ENCODE assay signal across 11 mouse cellular contexts in the genomic region with DNA sequence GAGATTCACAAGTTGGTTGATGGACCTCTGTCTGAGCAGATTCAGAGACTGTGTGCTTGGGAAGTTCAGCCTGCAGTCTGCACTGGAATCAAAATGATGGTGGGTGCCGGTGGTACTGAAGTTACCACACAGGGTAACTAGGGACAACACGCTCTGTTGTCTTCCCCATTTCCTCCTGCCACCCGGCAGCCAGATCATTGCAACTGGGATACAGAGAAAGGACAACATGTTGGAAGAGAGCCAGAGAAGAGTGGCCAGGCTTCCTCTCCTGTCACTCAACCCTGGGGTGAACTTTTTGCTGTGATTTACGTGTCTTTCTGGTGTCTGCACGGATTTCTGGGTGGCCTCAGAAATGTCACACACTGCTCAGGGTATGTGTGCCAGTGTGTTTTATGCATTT.
DNase-seq lines count a peak whose midpoint lies in the region; ATAC-seq and TF ChIP-seq lines count a peak whose summit lies in the region.
"Had no signal": no experiment of that assay in that cellular context is flagged by ENCODE, and none has a peak within 500 bp of the region (broad histone marks: within the 10 kb centered on the region; RNA-seq: fewer than 3 reads in every experiment).

No protein-coding gene starts in this region.

- H3K4me1 ChIP-seq in hindbrain, embryonic 12.5 days = peaks cover 32% of the 10 kb centered on the region
- H3K4me1 ChIP-seq in hindbrain, embryonic 10.5 days (replicated peaks) = peaks cover 30% of the 10 kb centered on the region
- 0 out of 2 replicates have a peak, but pooled peaks cover 5% of the 10 kb centered on the region for H3K4me1 ChIP-seq in midbrain, postnatal 0 days (ENCODE audit: insufficient read depth, low read length)
- no peaks in the 10 kb centered on the region for H3K4me1 ChIP-seq in midbrain, embryonic 16.5 days (ENCODE audit: control insufficient read depth, insufficient read depth, low read length)

- H3K9ac ChIP-seq in hindbrain, embryonic 12.5 days = no peak overlapping the region
- H3K9ac ChIP-seq in midbrain, postnatal 0 days (replicated peaks; ENCODE audit: low read length, poor library complexity, severe bottlenecking) = no peak overlapping the region
- H3K9ac ChIP-seq in midbrain, embryonic 16.5 days (ENCODE audit: low read depth, low read length) = no peak overlapping the region
- H3K9ac ChIP-seq: midbrain, embryonic 12.5 days had no signal

- no peak for DNase-seq in hindbrain, embryonic 10.5 days (ENCODE audit: low spot score)
- DNase-seq in midbrain, postnatal 0 days (ENCODE audit: low spot score) = peak; percentile 56
- peak; percentile 31 to 37 for DNase-seq in heart, postnatal 10 days
- DNase-seq in thymus, postnatal 25 days = no peak
- DNase-seq in frontal cortex, postnatal 36 days (ENCODE audit: low spot score in 2 of 2) = no peak
- DNase-seq: cerebellum, postnatal 14 days had no signal

- TF ChIP-seq CTCF in midbrain, postnatal 0 days (IDR thresholded peaks at IDR 0.05) = no peak

- ATAC-seq in hindbrain, embryonic 12.5 days (ENCODE audit: low FRiP score) = 0 out of 2 replicates have a peak, but pooled peaks have one; percentile 6
- no peak for ATAC-seq in midbrain, postnatal 0 days (ENCODE audit: low FRiP score)
- no peak for ATAC-seq in midbrain, embryonic 16.5 days
- ATAC-seq in megakaryocyte progenitor cell, adult 5-6 weeks (replicated peaks; ENCODE audit: poor library complexity) = peak; percentile 14; the same call in 1 of the 2 replicates

- 45% methylated on average over 5 of the region's 5 CpGs for WGBS in hindbrain, embryonic 12.5 days
- WGBS in hindbrain, embryonic 10.5 days = 72% methylated on average over 5 of the region's 5 CpGs
- 50% methylated on average over 5 of the region's 5 CpGs for WGBS in midbrain, postnatal 0 days
- WGBS in midbrain, embryonic 16.5 days = 42% methylated on average over 5 of the region's 5 CpGs

- no peak overlapping the region for H3K27ac ChIP-seq in hindbrain, embryonic 12.5 days
- no peak overlapping the region for H3K27ac ChIP-seq in hindbrain, embryonic 10.5 days
- H3K27ac ChIP-seq in midbrain, postnatal 0 days (ENCODE audit: low read depth, low read length) = no peak overlapping the region
- H3K27ac ChIP-seq in midbrain, embryonic 16.5 days (ENCODE audit: low read length) = no peak overlapping the region
- H3K27ac ChIP-seq: midbrain, embryonic 12.5 days had no signal

- H3K4me3 ChIP-seq in hindbrain, embryonic 12.5 days = no peak overlapping the region
- no peak overlapping the region for H3K4me3 ChIP-seq in hindbrain, embryonic 10.5 days
- no peak overlapping the region; the same call in 1 of the 2 replicates for H3K4me3 ChIP-seq in midbrain, postnatal 0 days (ENCODE audit: low read depth, low read length)
- H3K4me3 ChIP-seq in midbrain, embryonic 16.5 days (ENCODE audit: low read depth, low read length) = no peak overlapping the region
- H3K4me3 ChIP-seq: midbrain, embryonic 12.5 days had no signal

- intact Hi-C loops in heart, postnatal 10 days (cut with DNase I) = no loop called here

- no peaks in the 10 kb centered on the region for H3K36me3 ChIP-seq in hindbrain, embryonic 12.5 days
- H3K36me3 ChIP-seq in hindbrain, embryonic 10.5 days = no peaks in the 10 kb centered on the region
- H3K36me3 ChIP-seq in midbrain, postnatal 0 days (ENCODE audit: insufficient read depth, low read length) = no peaks in the 10 kb centered on the region
- no peaks in the 10 kb centered on the region for H3K36me3 ChIP-seq in midbrain, embryonic 16.5 days (ENCODE audit: control insufficient read depth, insufficient read depth, low read length)
- H3K36me3 ChIP-seq: midbrain, embryonic 12.5 days had no signal

- no peaks in the 10 kb centered on the region for H3K27me3 ChIP-seq in hindbrain, embryonic 12.5 days
- H3K27me3 ChIP-seq in hindbrain, embryonic 10.5 days (ENCODE audit: insufficient read depth, poor library complexity, severe bottlenecking) = no peaks in the 10 kb centered on the region
- H3K27me3 ChIP-seq in midbrain, postnatal 0 days (ENCODE audit: insufficient read depth, low read length) = peaks cover 2% of the 10 kb centered on the region; the same call in 1 of the 2 replicates
- no peaks in the 10 kb centered on the region for H3K27me3 ChIP-seq in midbrain, embryonic 16.5 days (ENCODE audit: control insufficient read depth, insufficient read depth, low read depth, low read length)

- H3K9me3 ChIP-seq in hindbrain, embryonic 12.5 days (replicated peaks) = no peaks in the 10 kb centered on the region
- H3K9me3 ChIP-seq in hindbrain, embryonic 10.5 days = no peaks in the 10 kb centered on the region
- H3K9me3 ChIP-seq in midbrain, postnatal 0 days (ENCODE audit: low read length) = no peaks in the 10 kb centered on the region
- H3K9me3 ChIP-seq in midbrain, embryonic 16.5 days (replicated peaks; ENCODE audit: control insufficient read depth, low read length, poor library complexity, severe bottlenecking) = no peaks in the 10 kb centered on the region
- H3K9me3 ChIP-seq: midbrain, embryonic 12.5 days had no signal

- no peak overlapping the region for H3K4me2 ChIP-seq in hindbrain, embryonic 12.5 days (replicated peaks)
- H3K4me2 ChIP-seq in midbrain, postnatal 0 days (ENCODE audit: low read depth, low read length, poor library complexity, severe bottlenecking) = no peak overlapping the region
- no peak overlapping the region for H3K4me2 ChIP-seq in midbrain, embryonic 16.5 days (ENCODE audit: low read length)
- H3K4me2 ChIP-seq: liver, embryonic 11.5 days; midbrain, embryonic 12.5 days had no signal

Comparison
In these comparisons a context has a peak if more than half of its experiments do, and no peak if none do; other contexts are left out.
1. ATAC-seq: peak in hindbrain, embryonic 12.5 days (single experiment) and megakaryocyte progenitor cell, adult 5-6 weeks (single experiment); none in midbrain, postnatal 0 days (single experiment) and midbrain, embryonic 16.5 days (single experiment).
2. DNase-seq: peak in midbrain, postnatal 0 days (single experiment) and heart, postnatal 10 days (2 of 2); none in hindbrain, embryonic 10.5 days (single experiment), thymus, postnatal 25 days (single experiment) and frontal cortex, postnatal 36 days (0 of 2).